ENCODE assay signal across 15 mouse cellular contexts in the genomic region with DNA sequence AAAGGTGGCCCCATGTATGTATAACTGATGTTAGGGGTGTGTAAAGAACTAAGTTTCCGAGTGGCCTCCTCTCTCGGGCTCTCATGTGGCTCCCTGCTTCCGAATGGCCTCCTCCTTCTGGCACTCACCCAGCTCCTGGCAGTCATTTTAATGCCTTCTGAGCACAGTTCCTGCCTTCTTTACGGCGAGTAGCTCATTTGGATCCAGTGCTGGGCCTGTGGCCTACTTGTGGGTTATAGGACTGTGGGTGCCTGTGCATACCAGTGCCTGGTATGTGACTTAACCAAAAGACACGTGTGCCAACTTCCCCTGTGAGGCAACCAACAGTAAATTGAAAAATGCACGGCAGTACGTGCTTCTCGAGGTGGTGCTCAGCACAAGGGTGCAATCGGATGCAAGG. TPM values are rescaled to one million over a fixed set of nuclear protein-coding genes. Genes with fewer than 3 reads are reported as not detected.
DNase-seq lines count a peak whose midpoint lies in the region; ATAC-seq lines count a peak whose summit lies in the region.
"Had no signal": no experiment of that assay in that cellular context is flagged by ENCODE, and none has a peak within 500 bp of the region (broad histone marks: within the 10 kb centered on the region; RNA-seq: fewer than 3 reads in every experiment).

No protein-coding gene starts in this region.

- no peak overlapping the region for H3K9ac ChIP-seq in embryonic facial prominence, embryonic 13.5 days
- no peak overlapping the region for H3K9ac ChIP-seq in embryonic facial prominence, embryonic 14.5 days (ENCODE audit: low read depth, low read length)
- H3K9ac ChIP-seq: heart, embryonic 12.5 days; lung, embryonic 14.5 days; neural tube, embryonic 13.5 days had no signal

- H3K4me2 ChIP-seq in embryonic facial prominence, embryonic 13.5 days = no peak overlapping the region
- no peak overlapping the region for H3K4me2 ChIP-seq in embryonic facial prominence, embryonic 14.5 days (ENCODE audit: low read depth, low read length)
- H3K4me2 ChIP-seq: heart, embryonic 12.5 days; lung, embryonic 14.5 days; neural tube, embryonic 13.5 days had no signal

- H3K4me3 ChIP-seq in embryonic facial prominence, embryonic 13.5 days = no peak overlapping the region
- no peak overlapping the region for H3K4me3 ChIP-seq in embryonic facial prominence, embryonic 10.5 days
- no peak overlapping the region for H3K4me3 ChIP-seq in embryonic facial prominence, embryonic 14.5 days (ENCODE audit: low read depth, low read length)
- H3K4me3 ChIP-seq: heart, embryonic 12.5 days; neural tube, embryonic 13.5 days had no signal

- no peak for DNase-seq in embryonic facial prominence, embryonic 10.5 days (ENCODE audit: low spot score)
- DNase-seq in lung, postnatal 36 days = peak; percentile 64
- no peak for DNase-seq in lung, postnatal 14 days
- peak; percentile 33 for DNase-seq in embryonic facial prominence, embryonic 14.5 days (ENCODE audit: low spot score)
- DNase-seq in ovary, adult 18-20 months (ENCODE audit: low spot score) = no peak
- DNase-seq: heart, postnatal 36 days; lung, embryonic 14.5 days; spleen, adult 18-20 months; thymus, postnatal 25 days had no signal

- 0 out of 2 replicates have a peak, but pooled peaks cover 3% of the 10 kb centered on the region for H3K9me3 ChIP-seq in embryonic facial prominence, embryonic 13.5 days
- peaks cover 11% of the 10 kb centered on the region for H3K9me3 ChIP-seq in embryonic facial prominence, embryonic 10.5 days
- peaks cover 9% of the 10 kb centered on the region for H3K9me3 ChIP-seq in embryonic facial prominence, embryonic 14.5 days (ENCODE audit: control insufficient read depth, low read length)

- no peaks in the 10 kb centered on the region for H3K27me3 ChIP-seq in embryonic facial prominence, embryonic 13.5 days
- no peaks in the 10 kb centered on the region for H3K27me3 ChIP-seq in embryonic facial prominence, embryonic 10.5 days (replicated peaks; ENCODE audit: low read depth, poor library complexity, severe bottlenecking)
- no peaks in the 10 kb centered on the region for H3K27me3 ChIP-seq in embryonic facial prominence, embryonic 14.5 days (replicated peaks; ENCODE audit: control insufficient read depth, insufficient read depth, low read length)
- H3K27me3 ChIP-seq: heart, embryonic 12.5 days; neural tube, embryonic 13.5 days had no signal

- peaks cover 6% of the 10 kb centered on the region; the same call in 1 of the 2 replicates for H3K36me3 ChIP-seq in embryonic facial prominence, embryonic 13.5 days
- H3K36me3 ChIP-seq in embryonic facial prominence, embryonic 10.5 days (replicated peaks) = peaks cover 17% of the 10 kb centered on the region
- H3K36me3 ChIP-seq in embryonic facial prominence, embryonic 14.5 days (ENCODE audit: control insufficient read depth, insufficient read depth, low read length) = 0 out of 2 replicates have a peak, but pooled peaks cover 4% of the 10 kb centered on the region

- peaks cover 13% of the 10 kb centered on the region for H3K4me1 ChIP-seq in embryonic facial prominence, embryonic 13.5 days
- H3K4me1 ChIP-seq in embryonic facial prominence, embryonic 10.5 days = peaks cover 15% of the 10 kb centered on the region
- H3K4me1 ChIP-seq in embryonic facial prominence, embryonic 14.5 days (ENCODE audit: control insufficient read depth, insufficient read depth, low read length) = no peaks in the 10 kb centered on the region

- 0 out of 2 replicates have a peak overlapping the region, but pooled peaks have one; percentile 12 for H3K27ac ChIP-seq in embryonic facial prominence, embryonic 13.5 days
- no peak overlapping the region for H3K27ac ChIP-seq in embryonic facial prominence, embryonic 10.5 days (replicated peaks)
- H3K27ac ChIP-seq in embryonic facial prominence, embryonic 14.5 days (replicated peaks; ENCODE audit: low read depth, low read length) = no peak overlapping the region
- H3K27ac ChIP-seq: neural tube, embryonic 13.5 days had no signal

- WGBS in embryonic facial prominence, embryonic 13.5 days = 82% methylated on average over 10 of the region's 10 CpGs
- WGBS in embryonic facial prominence, embryonic 10.5 days = 92% methylated on average over 10 of the region's 10 CpGs
- WGBS in embryonic facial prominence, embryonic 14.5 days = 79% methylated on average over 10 of the region's 10 CpGs

- no peak for ATAC-seq in embryonic facial prominence, embryonic 13.5 days (ENCODE audit: insufficient number of reproducible peaks, insufficient read depth, low FRiP score, low TSS enrichment, low read depth)
- no peak for ATAC-seq in embryonic facial prominence, embryonic 14.5 days (ENCODE audit: low read depth)
- no peak for ATAC-seq in erythroid progenitor cell, adult 5-6 weeks (replicated peaks; ENCODE audit: low FRiP score, poor library complexity, severe bottlenecking)
- ATAC-seq: forebrain, embryonic 16.5 days; inflammation-experienced regulatory T-cells, adult 6 months had no signal

RNA-seq across cellular contexts. Expression of gene Zbtb38, which starts 50.7 kb away (rescaled TPM):
- 14.6 and 16.2 TPM in 2 replicates for polyA plus RNA-seq in embryonic facial prominence, embryonic 13.5 days (2015; fragmentation: Nextera tagmentation; extraction: Ambion mirVana)
- polyA plus RNA-seq in embryonic facial prominence, embryonic 10.5 days (2016; fragmentation: Nextera tagmentation; extraction: Ambion mirVana) = 8.4 and 8.6 TPM in 2 replicates
- polyA plus RNA-seq in embryonic facial prominence, embryonic 14.5 days (2014; fragmentation: Nextera tagmentation; extraction: Ambion mirVana) = 17.1 and 18.1 TPM in 2 replicates
- total RNA-seq in erythroid progenitor cell, adult 5-6 weeks (2015; ENCODE audit: low replicate concordance) = 5.0 and 5.9 TPM in 2 replicates
- 4.1 and 6.4 TPM in 2 replicates for total RNA-seq in erythroid progenitor cell, adult 5-6 weeks (2017; ENCODE audit: low replicate concordance)

Comparison
In these comparisons a context has a peak if more than half of its experiments do, and no peak if none do; other contexts are left out.
1. DNase-seq: peak in lung, postnatal 36 days (single experiment) and embryonic facial prominence, embryonic 14.5 days (single experiment); none in embryonic facial prominence, embryonic 10.5 days (single experiment), lung, postnatal 14 days (single experiment) and ovary, adult 18-20 months (single experiment).